Mouse (Mus musculus) ES-Bruce4 (cell line): Measurements from ENCODE around the gene Cenpo. TPM values are rescaled to one million over a fixed set of nuclear protein-coding genes. Genes with fewer than 3 reads are reported as not detected.

Experiments
- H3K27ac ChIP-seq: 2 replicates; pipeline ENCODE4 v1.5.1; 2012; ENCODE audit warnings: low read length, inconsistent platforms; ENCODE audit not compliant: insufficient read depth
- H3K27me3 ChIP-seq: 2 replicates; pipeline ENCODE4 v1.6.1; 2012; ENCODE audit warnings: mild to moderate bottlenecking, low read length, inconsistent platforms; ENCODE audit not compliant: control insufficient read depth, poor library complexity, insufficient read depth, severe bottlenecking
- H3K36me3 ChIP-seq: 2 replicates; pipeline ENCODE4 v1.6.1; 2012; ENCODE audit warnings: inconsistent platforms, mild to moderate bottlenecking, low read length, moderate library complexity; ENCODE audit not compliant: control insufficient read depth, poor library complexity, insufficient read depth, severe bottlenecking
- H3K4me1 ChIP-seq: one replicate; pipeline ENCODE4 v1.8.1; 2011; ENCODE audit warnings: low read length; ENCODE audit not compliant: control insufficient read depth, insufficient read depth
- H3K4me3 ChIP-seq: 2 replicates; pipeline ENCODE4 v1.5.1; 2011; ENCODE audit warnings: low read depth, mild to moderate bottlenecking, low read length
- H3K9ac ChIP-seq: 2 replicates; pipeline ENCODE4 v1.6.1; 2012; ENCODE audit warnings: low read depth, mild to moderate bottlenecking, inconsistent platforms; ENCODE audit not compliant: poor library complexity, severe bottlenecking
- H3K9me3 ChIP-seq: replicated peaks from 2 replicates; pipeline ENCODE4 v1.6.1; 2012; ENCODE audit warnings: mild to moderate bottlenecking, low read length, inconsistent platforms; ENCODE audit not compliant: control insufficient read depth, poor library complexity, insufficient read depth, severe bottlenecking
- CTCF ChIP-seq: IDR thresholded peaks from one replicate; pipeline ENCODE4 v1.8.1; 2011; ENCODE audit warnings: low read depth, low read length
- EP300 ChIP-seq: IDR thresholded peaks from 2 replicates; pipeline ENCODE4 v1.6.1; 2011; ENCODE audit warnings: low read depth, low read length; ENCODE audit not compliant: insufficient read depth
- POLR2A ChIP-seq: IDR thresholded peaks from one replicate; pipeline ENCODE4 v1.8.1; 2011; ENCODE audit warnings: low read length; ENCODE audit not compliant: insufficient read depth
- polyA plus RNA-seq: library from polyadenylated mRNA; stranded (reverse); fragments of >200 nt; gene quantifications from 2 replicates; pipeline ENCODE4 v1.2.4, GENCODE M21; 2011; ENCODE audit warnings: low read depth; ENCODE audit not compliant: missing spikeins, insufficient read depth, insufficient read length

The Cenpo gene
- polyA plus RNA-seq, 1 experiment = 27.0 TPM

GRCm38 (mm10) chr12:4232777-4233176 lies 1.3 kb downstream of the Cenpo start:
- Histone ChIP-seq H3K27ac (no peak overlapping the region), H3K4me3 (no peak overlapping the region), H3K4me1 (no peaks in the 10 kb centered on the region), H3K36me3 (peaks cover 12% of the 10 kb centered on the region; the same call in 1 of the 2 replicates), H3K9me3 (no peaks in the 10 kb centered on the region), H3K27me3 (no peaks in the 10 kb centered on the region), H3K9ac (peak overlapping the region; percentile 34)
- no peak for TF ChIP-seq CTCF
- no peak for TF ChIP-seq POLR2A
- no peak for TF ChIP-seq EP300

GRCm38 (mm10) chr12:4230156-4230555 lies 3.9 kb downstream of the Cenpo start:
- peaks cover 15% of the 10 kb centered on the region; the same call in 1 of the 2 replicates for H3K36me3 ChIP-seq

GRCm38 (mm10) chr12:4212908-4213307 lies 21.2 kb downstream of the Cenpo start:
- peaks cover 31% of the 10 kb centered on the region for H3K9me3 ChIP-seq
- no peak overlapping the region for H3K27ac ChIP-seq
- H3K36me3 ChIP-seq = peaks cover 46% of the 10 kb centered on the region
- no peak overlapping the region for H3K4me3 ChIP-seq
- H3K4me1 ChIP-seq = no peaks in the 10 kb centered on the region
- H3K27me3 ChIP-seq = no peaks in the 10 kb centered on the region
- TF ChIP-seq POLR2A (no peak), EP300 (no peak), CTCF (no peak)
- H3K9ac ChIP-seq = no peak overlapping the region

More at GRCm38 (mm10) chr12:4230156-4230555, 3.9 kb downstream of the Cenpo start:
- H3K4me1 ChIP-seq = no peaks in the 10 kb centered on the region
- H3K9ac ChIP-seq = no peak overlapping the region
- no peaks in the 10 kb centered on the region for H3K27me3 ChIP-seq
- H3K9me3 ChIP-seq = no peaks in the 10 kb centered on the region
- no peak for TF ChIP-seq CTCF
- no peak for TF ChIP-seq POLR2A
- TF ChIP-seq EP300 = no peak
- H3K27ac ChIP-seq = no peak overlapping the region
- no peak overlapping the region for H3K4me3 ChIP-seq

GRCm38 (mm10) chr12:4211174-4211573 lies 22.9 kb downstream of the Cenpo start:
- Histone ChIP-seq H3K36me3 (peaks cover 41% of the 10 kb centered on the region), H3K9ac (no peak overlapping the region), H3K4me3 (no peak overlapping the region), H3K27ac (no peak overlapping the region), H3K9me3 (peaks cover 31% of the 10 kb centered on the region), H3K4me1 (no peaks in the 10 kb centered on the region), H3K27me3 (no peaks in the 10 kb centered on the region)
- TF ChIP-seq CTCF (no peak), EP300 (no peak), POLR2A (no peak)

- no peaks in the 10 kb centered on the region for H3K4me1 ChIP-seq
- H3K9ac ChIP-seq = no peak overlapping the region
- H3K27ac ChIP-seq = no peak overlapping the region
- no peak overlapping the region for H3K4me3 ChIP-seq
- peaks cover 26% of the 10 kb centered on the region for H3K36me3 ChIP-seq
- H3K9me3 ChIP-seq = peaks cover 28% of the 10 kb centered on the region
- no peaks in the 10 kb centered on the region for H3K27me3 ChIP-seq
- no peak for TF ChIP-seq CTCF
- TF ChIP-seq EP300 = no peak
- TF ChIP-seq POLR2A = no peak
Observed at GRCm38 (mm10) chr12:4209196-4209595, 24.9 kb downstream of the Cenpo start.

- peak; percentile 9 for TF ChIP-seq CTCF
- no peak for TF ChIP-seq EP300
- Histone ChIP-seq H3K9ac (no peak overlapping the region), H3K9me3 (peaks cover 22% of the 10 kb centered on the region), H3K27me3 (no peaks in the 10 kb centered on the region), H3K4me3 (no peak overlapping the region), H3K36me3 (peaks cover 20% of the 10 kb centered on the region), H3K4me1 (no peaks in the 10 kb centered on the region), H3K27ac (no peak overlapping the region)
Observed at GRCm38 (mm10) chr12:4208405-4209133, 25.5 kb downstream of the Cenpo start.
